In genomic region chr8:88252791-88253190, GRCm38 (mm10) we compare ENCODE assay signal across 9 mouse cellular contexts. TPM values are rescaled to one million over a fixed set of nuclear protein-coding genes. Genes with fewer than 3 reads are reported as not detected.
A peak's percentile ranks its signal among the peaks of the same experiment; 100 is the strongest.
DNase-seq lines count a peak whose midpoint lies in the region; ATAC-seq and TF ChIP-seq lines count a peak whose summit lies in the region.
"Had no signal": no experiment of that assay in that cellular context is flagged by ENCODE, and none has a peak within 500 bp of the region (broad histone marks: within the 10 kb centered on the region; RNA-seq: fewer than 3 reads in every experiment).

No protein-coding gene starts in this region.

- H3K9ac ChIP-seq in kidney, embryonic 15.5 days, result no peak overlapping the region
- no peak overlapping the region for H3K9ac ChIP-seq in MEL (ENCODE audit: control insufficient read depth, low read depth, low read length, poor library complexity, severe bottlenecking)
- H3K9ac ChIP-seq: embryonic facial prominence, embryonic 13.5 days; limb, embryonic 15.5 days had no signal

- H3K36me3 ChIP-seq in kidney, embryonic 15.5 days, result peaks cover 78% of the 10 kb centered on the region
- H3K36me3 ChIP-seq in MEL (ENCODE audit: control insufficient read depth in 1 of 2, insufficient read depth in 2 of 2, low read length in 2 of 2), result peaks cover 2 to 21% of the 10 kb centered on the region in 2 experiments

- H3K4me3 ChIP-seq in kidney, embryonic 15.5 days (replicated peaks), result no peak overlapping the region
- no peak overlapping the region for H3K4me3 ChIP-seq in MEL (ENCODE audit: control insufficient read depth in 1 of 2, insufficient read depth in 1 of 2, low read depth in 2 of 2, low read length in 2 of 2)
- H3K4me3 ChIP-seq: embryonic facial prominence, embryonic 13.5 days; limb, embryonic 15.5 days had no signal

- no peak for TF ChIP-seq POLR2A in MEL (IDR thresholded peaks at IDR 0.05; ENCODE audit: control insufficient read depth in 1 of 2, insufficient read depth in 1 of 2, low read depth in 1 of 2, low read length in 2 of 2, poor library complexity in 1 of 2)

- TF ChIP-seq CTCF in MEL (IDR thresholded peaks at IDR 0.05 in 2 of 3, conservative IDR thresholded peaks at IDR 0.05 in 1 of 3; ENCODE audit: control insufficient read depth in 1 of 3, insufficient read depth in 1 of 3, low read depth in 2 of 3, low read length in 3 of 3, poor library complexity in 1 of 3, severe bottlenecking in 1 of 3), result peak; percentile 44 to 64 (median 51); a peak in 5 of 6 replicates

- H3K9me3 ChIP-seq in kidney, embryonic 15.5 days (replicated peaks), result no peaks in the 10 kb centered on the region
- H3K9me3 ChIP-seq in MEL (replicated peaks; ENCODE audit: insufficient read depth, low read length), result no peaks in the 10 kb centered on the region
- H3K9me3 ChIP-seq: embryonic facial prominence, embryonic 13.5 days; limb, embryonic 15.5 days had no signal

- no peaks in the 10 kb centered on the region for H3K27me3 ChIP-seq in kidney, embryonic 15.5 days
- H3K27me3 ChIP-seq in MEL (ENCODE audit: control insufficient read depth in 1 of 2, insufficient read depth in 2 of 2, low read length in 2 of 2), result no peaks in the 10 kb centered on the region
- H3K27me3 ChIP-seq: embryonic facial prominence, embryonic 13.5 days; limb, embryonic 15.5 days had no signal

- TF ChIP-seq EP300 in MEL (IDR thresholded peaks at IDR 0.05; ENCODE audit: low read depth in 1 of 2, low read length in 2 of 2), result no peak

- ATAC-seq in kidney, embryonic 15.5 days (replicated peaks; ENCODE audit: low FRiP score), result no peak

- DNase-seq in kidney, adult 18-20 months, result peak; percentile 49
- DNase-seq in CD4-positive helper T cell, adult 2 months (ENCODE audit: low read depth, low spot score), result peak; percentile 25
- DNase-seq in MEL (ENCODE audit: low read depth, low spot score), result peak; percentile 62
- DNase-seq in kidney, postnatal 14 days, result peak; percentile 44
- peak; percentile 63 for DNase-seq in retina, embryonic 14.5 days (ENCODE audit: low spot score)
- DNase-seq in layer of hippocampus, adult 18-20 months (ENCODE audit: low spot score in 2 of 2), result no peak

- H3K27ac ChIP-seq in kidney, embryonic 15.5 days, result no peak overlapping the region
- no peak overlapping the region for H3K27ac ChIP-seq in MEL (ENCODE audit: control insufficient read depth, low read depth, low read length)
- H3K27ac ChIP-seq: embryonic facial prominence, embryonic 13.5 days; limb, embryonic 15.5 days had no signal

- WGBS in kidney, embryonic 15.5 days, result 81% methylated on average over 3 of the region's 3 CpGs

- no peaks in the 10 kb centered on the region for H3K79me2 ChIP-seq in MEL (ENCODE audit: control insufficient read depth, insufficient read depth, low read length, poor library complexity)

- H3K4me2 ChIP-seq in kidney, embryonic 15.5 days, result no peak overlapping the region
- H3K4me2 ChIP-seq: embryonic facial prominence, embryonic 13.5 days; limb, embryonic 15.5 days had no signal

- peaks cover 4% of the 10 kb centered on the region; the same call in 1 of the 2 replicates for H3K4me1 ChIP-seq in kidney, embryonic 15.5 days
- H3K4me1 ChIP-seq in MEL (ENCODE audit: control insufficient read depth in 1 of 2, insufficient read depth in 2 of 2, low read length in 2 of 2), result no peaks in the 10 kb centered on the region
- H3K4me1 ChIP-seq: embryonic facial prominence, embryonic 13.5 days; limb, embryonic 15.5 days had no signal

- TF ChIP-seq RAD21 in MEL (IDR thresholded peaks at IDR 0.05; ENCODE audit: low read depth, low read length), result peak; percentile 56

TF ChIP-seq in MEL, 35 proteins besides CTCF, POLR2A, EP300 and RAD21:
- TF ChIP-seq SMC3 (IDR thresholded peaks at IDR 0.05; ENCODE audit: low read depth, low read length) (peak; percentile 48), NRF1 (IDR thresholded peaks at IDR 0.05; ENCODE audit: insufficient read depth, low read depth, low read length, poor library complexity, severe bottlenecking) (no peak), ZC3H11A (IDR thresholded peaks at IDR 0.05; ENCODE audit: low read depth, low read length) (peak; percentile 29; the same call in 1 of the 2 replicates), MXI1 (IDR thresholded peaks at IDR 0.05; ENCODE audit: low read depth, low read length) (no peak)
TF ChIP-seq in MEL: peak in this region for 2.

RNA-seq across cellular contexts. Expression of gene Adcy7, which starts 19.4 kb away (rescaled TPM):
- 2.9 and 3.1 TPM in 2 replicates for polyA plus RNA-seq in kidney, embryonic 15.5 days (2015; fragmentation: Nextera tagmentation; extraction: Ambion mirVana)
- 62.9 and 89.9 TPM in 2 replicates for total RNA-seq in MEL (2012; rRNA removed)
- polyA plus RNA-seq in MEL (2012; ENCODE audit: insufficient read depth in 1 of 2, insufficient read length in 2 of 2, low read depth in 1 of 2, low replicate concordance in 2 of 2, missing spikeins in 1 of 2), result 10 to 100 TPM in 1 of 2 experiments, not detected in 1; 83.7 TPM
- total RNA-seq in layer of hippocampus, adult 18-20 months (2021), result 1 to 10 TPM; 2.2 to 3.3 TPM

RNA-seq across cellular contexts. Expression of gene Tent4b, which starts 53.8 kb away (rescaled TPM):
- polyA plus RNA-seq in kidney, embryonic 15.5 days (2015; fragmentation: Nextera tagmentation; extraction: Ambion mirVana), result 8.5 and 8.9 TPM in 2 replicates
- 25.9 and 28.7 TPM in 2 replicates for total RNA-seq in MEL (2012; rRNA removed)
- 10 to 100 TPM in 1 of 2 experiments, not detected in 1; 45.3 TPM for polyA plus RNA-seq in MEL (2012; ENCODE audit: insufficient read depth in 1 of 2, insufficient read length in 2 of 2, low read depth in 1 of 2, low replicate concordance in 2 of 2, missing spikeins in 1 of 2)
- 10 to 100 TPM; 39.1 to 39.6 TPM for total RNA-seq in layer of hippocampus, adult 18-20 months (2021)

Comparison
In these comparisons a context has a peak if more than half of its experiments do, and no peak if none do; other contexts are left out.
1. DNase-seq: peak in kidney, adult 18-20 months (single experiment), CD4-positive helper T cell, adult 2 months (single experiment), MEL (single experiment), kidney, postnatal 14 days (single experiment) and retina, embryonic 14.5 days (single experiment); none in layer of hippocampus, adult 18-20 months (0 of 2).
2. RNA of gene Adcy7, which starts 19.4 kb away (total RNA-seq): 62.9 to 89.9 TPM in MEL; 2.2 to 3.3 TPM in layer of hippocampus, adult 18-20 months; every median in the first group is over 10 times any median in the second.